ENCODE assay signal across 9 mouse cellular contexts in genomic region chr6:136660831-136661705, GRCm38 (mm10). TPM values are rescaled to one million over a fixed set of nuclear protein-coding genes. Genes with fewer than 3 reads are reported as not detected.
DNase-seq lines count a peak whose midpoint lies in the region; ATAC-seq and TF ChIP-seq lines count a peak whose summit lies in the region.
"Had no signal": no experiment of that assay in that cellular context is flagged by ENCODE, and none has a peak within 500 bp of the region (broad histone marks: within the 10 kb centered on the region; RNA-seq: fewer than 3 reads in every experiment).

No protein-coding gene starts in this region.

- peak overlapping the region; percentile 46 for H3K4me3 ChIP-seq in heart, embryonic 11.5 days (ENCODE audit: low read depth, low read length)
- peak overlapping the region; percentile 52 for H3K4me3 ChIP-seq in ES-Bruce4 (ENCODE audit: low read depth, low read length)
- H3K4me3 ChIP-seq in heart, embryonic 16.5 days (ENCODE audit: low read length): peak overlapping the region; percentile 51
- peak overlapping the region; percentile 57 for H3K4me3 ChIP-seq in liver, postnatal 0 days (ENCODE audit: low read depth, low read length)

- peaks cover 9% of the 10 kb centered on the region for H3K4me1 ChIP-seq in heart, embryonic 11.5 days (ENCODE audit: control insufficient read depth, insufficient read depth, low read length)
- H3K4me1 ChIP-seq in ES-Bruce4 (ENCODE audit: control insufficient read depth, insufficient read depth, low read length): no peaks in the 10 kb centered on the region
- H3K4me1 ChIP-seq in heart, embryonic 16.5 days (ENCODE audit: control insufficient read depth, insufficient read depth, low read length): no peaks in the 10 kb centered on the region; the same call in 1 of the 2 replicates
- H3K4me1 ChIP-seq in liver, postnatal 0 days (ENCODE audit: insufficient read depth): peaks cover 10% of the 10 kb centered on the region

- WGBS in heart, embryonic 11.5 days (ENCODE audit: insufficient replicate concordance): 14% methylated on average over 31 of the region's 34 CpGs
- WGBS in heart, embryonic 16.5 days: 21% methylated on average over 34 of the region's 34 CpGs
- 23% methylated on average over 27 of the region's 34 CpGs for WGBS in liver, postnatal 0 days (ENCODE audit: insufficient replicate concordance)

- no peaks in the 10 kb centered on the region for H3K9me3 ChIP-seq in heart, embryonic 11.5 days (replicated peaks; ENCODE audit: control insufficient read depth, low read length)
- H3K9me3 ChIP-seq in ES-Bruce4 (replicated peaks; ENCODE audit: control insufficient read depth, insufficient read depth, low read length, poor library complexity, severe bottlenecking): no peaks in the 10 kb centered on the region
- H3K9me3 ChIP-seq in heart, embryonic 16.5 days (replicated peaks; ENCODE audit: control insufficient read depth, low read length): no peaks in the 10 kb centered on the region
- no peaks in the 10 kb centered on the region for H3K9me3 ChIP-seq in liver, postnatal 0 days (ENCODE audit: low read length)

- TF ChIP-seq EP300 in ES-Bruce4 (IDR thresholded peaks at IDR 0.05; ENCODE audit: insufficient read depth, low read depth, low read length): no peak
- no peak for TF ChIP-seq EP300 in liver, postnatal 0 days (IDR thresholded peaks at IDR 0.05; ENCODE audit: low read depth)

- H3K4me2 ChIP-seq in heart, embryonic 11.5 days: peak overlapping the region; percentile 89
- H3K4me2 ChIP-seq in heart, embryonic 16.5 days (ENCODE audit: low read depth, low read length): peak overlapping the region; percentile 72
- H3K4me2 ChIP-seq in liver, postnatal 0 days (ENCODE audit: low read depth, low read length): peak overlapping the region; percentile 73

- H3K27ac ChIP-seq in heart, embryonic 11.5 days (ENCODE audit: low read depth, low read length): no peak overlapping the region
- no peak overlapping the region for H3K27ac ChIP-seq in ES-Bruce4 (ENCODE audit: insufficient read depth, low read length)
- H3K27ac ChIP-seq in heart, embryonic 16.5 days (ENCODE audit: low read length): no peak overlapping the region
- peak overlapping the region; percentile 78 for H3K27ac ChIP-seq in liver, postnatal 0 days (ENCODE audit: low read depth)
- H3K27ac ChIP-seq: macrophage had no signal

- H3K27me3 ChIP-seq in heart, embryonic 11.5 days (ENCODE audit: control insufficient read depth, insufficient read depth, low read length): peaks cover 15% of the 10 kb centered on the region
- no peaks in the 10 kb centered on the region for H3K27me3 ChIP-seq in ES-Bruce4 (ENCODE audit: control insufficient read depth, insufficient read depth, low read length, poor library complexity, severe bottlenecking)
- H3K27me3 ChIP-seq in heart, embryonic 16.5 days (ENCODE audit: control insufficient read depth, insufficient read depth, low read length): peaks cover 14% of the 10 kb centered on the region
- peaks cover 11% of the 10 kb centered on the region for H3K27me3 ChIP-seq in liver, postnatal 0 days (ENCODE audit: insufficient read depth, low read length)

- H3K9ac ChIP-seq in heart, embryonic 11.5 days (ENCODE audit: low read depth, low read length): peak overlapping the region; percentile 68
- H3K9ac ChIP-seq in ES-Bruce4 (ENCODE audit: low read depth, poor library complexity, severe bottlenecking): peak overlapping the region; percentile 3; the same call in 1 of the 2 replicates
- peak overlapping the region; percentile 69 for H3K9ac ChIP-seq in heart, embryonic 16.5 days (ENCODE audit: low read length)
- H3K9ac ChIP-seq in liver, postnatal 0 days (replicated peaks): peak overlapping the region; percentile 68

- DNase-seq in heart, postnatal 25 days (ENCODE audit: low spot score): no peak
- DNase-seq in liver, postnatal 0 days: no peak
- no peak for DNase-seq in layer of hippocampus, postnatal 36 days
- no peak for DNase-seq in cerebellum, postnatal 4 days (ENCODE audit: low spot score in 2 of 2)
- no peak for DNase-seq in thymus, adult 18-20 months

- TF ChIP-seq POLR2A in ES-Bruce4 (IDR thresholded peaks at IDR 0.05; ENCODE audit: insufficient read depth, low read length): no peak

- no peaks in the 10 kb centered on the region for H3K36me3 ChIP-seq in heart, embryonic 11.5 days (ENCODE audit: control insufficient read depth, insufficient read depth, low read length)
- no peaks in the 10 kb centered on the region for H3K36me3 ChIP-seq in ES-Bruce4 (ENCODE audit: control insufficient read depth, insufficient read depth, low read length, poor library complexity, severe bottlenecking)
- H3K36me3 ChIP-seq in heart, embryonic 16.5 days (ENCODE audit: control insufficient read depth, insufficient read depth): no peaks in the 10 kb centered on the region
- no peaks in the 10 kb centered on the region for H3K36me3 ChIP-seq in liver, postnatal 0 days (replicated peaks; ENCODE audit: insufficient read depth, low read length)

- TF ChIP-seq CTCF in ES-Bruce4 (IDR thresholded peaks at IDR 0.05; ENCODE audit: low read depth, low read length): no peak
- TF ChIP-seq CTCF in liver, postnatal 0 days (IDR thresholded peaks at IDR 0.05; ENCODE audit: low read depth): no peak

- intact Hi-C loops in heart, postnatal 25 days (cut with DNase I): no loop called here

- ATAC-seq in heart, embryonic 11.5 days (replicated peaks; ENCODE audit: insufficient number of reproducible peaks, low FRiP score, low TSS enrichment): no peak
- peak; percentile 52; the same call in 1 of the 2 replicates for ATAC-seq in heart, embryonic 16.5 days (replicated peaks; ENCODE audit: extremely low read depth, insufficient read depth, low FRiP score)
- ATAC-seq in liver, postnatal 0 days: peak; percentile 65

RNA-seq across cellular contexts. Expression of gene Plbd1, which starts 0.7 kb away (rescaled TPM):
- polyA plus RNA-seq in heart, embryonic 11.5 days (2014; fragmentation: Nextera tagmentation; extraction: Ambion mirVana): 5.3 and 5.4 TPM in 2 replicates
- total RNA-seq in heart, postnatal 25 days (2021): 10 to 100 TPM; 36.5 to 39.9 TPM
- 1.2 and 1.9 TPM in 2 replicates for polyA plus RNA-seq in ES-Bruce4 (2011; ENCODE audit: insufficient read depth, insufficient read length, low read depth, missing spikeins)
- polyA plus RNA-seq in heart, embryonic 16.5 days (2015; fragmentation: Nextera tagmentation; extraction: Ambion mirVana): 6.3 and 7.1 TPM in 2 replicates
- polyA plus RNA-seq in liver, postnatal 0 days (2015; fragmentation: Nextera tagmentation; extraction: Ambion mirVana): 30.7 and 31.3 TPM in 2 replicates
- under 1 TPM; 0.17 to 0.25 TPM for total RNA-seq in layer of hippocampus, postnatal 36 days (2021)

Comparison
In these comparisons a context has a peak if more than half of its experiments do, and no peak if none do; other contexts are left out.
1. H3K9ac ChIP-seq: peak in every context shown above with its lines; median percentile 69 in heart, embryonic 16.5 days; 68 in heart, embryonic 11.5 days; 68 in liver, postnatal 0 days; 3 in ES-Bruce4.